Mouse (Mus musculus) MEL-GATA-1-ER (cell line): ENCODE measurements around the gene Hydin.
"Not testable (repeated sequence)": the region's sequence is repeated elsewhere in the genome, so short reads cannot be mapped to it uniquely, and the experiment has no call there.

Source experiments
- DNase-seq: peaks from one replicate; pipeline ENCODE4 v3.0.0-alpha.2; 2012; ENCODE audit warnings: low read depth; ENCODE audit errors: extremely low read depth

Hydin gene

GRCm38 (mm10) chr8:110266741-110267140, at the start of gene Hydin:
Gene Hydin (plus strand): TSS chr8:110266977.
- DNase-seq, result no peak

- no peak for DNase-seq
Measured at GRCm38 (mm10) chr8:110217198-110217597, 49.6 kb upstream of the Hydin start.

GRCm38 (mm10) chr8:110217681-110218131, 49.1 kb upstream of the Hydin start:
- peak; percentile 92 for DNase-seq

GRCm38 (mm10) chr8:110218511-110218910, 48.3 kb upstream of the Hydin start:
- DNase-seq, result peak; percentile 58

- DNase-seq, result no peak
Measured at GRCm38 (mm10) chr8:110220936-110221335, 45.8 kb upstream of the Hydin start.

- DNase-seq, result no peak
Measured at GRCm38 (mm10) chr8:110230803-110231202, 36.0 kb upstream of the Hydin start.

- no peak for DNase-seq
Measured at GRCm38 (mm10) chr8:110242278-110243177, 24.2 kb upstream of the Hydin start.

GRCm38 (mm10) chr8:110244566-110244965, 22.2 kb upstream of the Hydin start:
- no peak for DNase-seq

- DNase-seq, result no peak
Measured at GRCm38 (mm10) chr8:110247238-110247637, 19.5 kb upstream of the Hydin start.

- DNase-seq, result no peak
Measured at GRCm38 (mm10) chr8:110253986-110254385, 12.8 kb upstream of the Hydin start.

- DNase-seq, result no peak
Measured at GRCm38 (mm10) chr8:110265796-110266305, 926 bp upstream of the Hydin start.

- DNase-seq, result no peak
Measured at GRCm38 (mm10) chr8:110267268-110267667, 491 bp downstream of the Hydin start.

GRCm38 (mm10) chr8:110270659-110271058, 3.9 kb downstream of the Hydin start:
- no peak for DNase-seq

- DNase-seq, result no peak
Measured at GRCm38 (mm10) chr8:110273394-110273793, 6.6 kb downstream of the Hydin start.

- no peak for DNase-seq
Measured at GRCm38 (mm10) chr8:110275465-110276258, 8.9 kb downstream of the Hydin start.

- no peak for DNase-seq
Measured at GRCm38 (mm10) chr8:110276259-110276560, 9.4 kb downstream of the Hydin start.

- DNase-seq, result no peak
Measured at GRCm38 (mm10) chr8:110312715-110313114, 45.9 kb downstream of the Hydin start.

- no peak for DNase-seq
Measured at GRCm38 (mm10) chr8:110315826-110316225, 49.0 kb downstream of the Hydin start.

- no peak for DNase-seq
Measured at GRCm38 (mm10) chr8:110319586-110319985, 52.8 kb downstream of the Hydin start.

- DNase-seq, result no peak
Measured at GRCm38 (mm10) chr8:110321446-110321845, 54.7 kb downstream of the Hydin start.

- no peak for DNase-seq
Measured at GRCm38 (mm10) chr8:110323981-110324574, 57.3 kb downstream of the Hydin start.

- not testable (repeated sequence) for DNase-seq
Measured at GRCm38 (mm10) chr8:110327120-110327519, 60.3 kb downstream of the Hydin start.
